In genomic region chr12:81532316-81533028, GRCm38 (mm10) we compare ENCODE assay signal across 8 mouse cellular contexts. TPM values are rescaled to one million over a fixed set of nuclear protein-coding genes. Genes with fewer than 3 reads are reported as not detected.
DNase-seq lines count a peak whose midpoint lies in the region; ATAC-seq and TF ChIP-seq lines count a peak whose summit lies in the region.

TSS of gene Gm20498 (minus strand) at chr12:81532905.
TSS of gene Synj2bp (minus strand) at chr12:81532911.

- no peaks in the 10 kb centered on the region for H3K9me3 ChIP-seq in hindbrain, embryonic 10.5 days
- H3K9me3 ChIP-seq in lung, postnatal 0 days (ENCODE audit: low read length): no peaks in the 10 kb centered on the region

- peak within 1 kb of the TSS; percentile 74 for H3K9ac ChIP-seq in lung, postnatal 0 days (replicated peaks; ENCODE audit: low read depth)

- no peaks in the 10 kb centered on the region for H3K27me3 ChIP-seq in hindbrain, embryonic 10.5 days (ENCODE audit: insufficient read depth, poor library complexity, severe bottlenecking)
- H3K27me3 ChIP-seq in lung, postnatal 0 days (replicated peaks; ENCODE audit: insufficient read depth, low read length): no peaks in the 10 kb centered on the region

- TF ChIP-seq CTCF in lung, postnatal 0 days (IDR thresholded peaks at IDR 0.05): no peak

- H3K4me1 ChIP-seq in hindbrain, embryonic 10.5 days (replicated peaks): peaks cover 17% of the 10 kb centered on the region
- H3K4me1 ChIP-seq in lung, postnatal 0 days (ENCODE audit: insufficient read depth, low read depth, low read length): peaks cover 6% of the 10 kb centered on the region; the same call in 1 of the 2 replicates

- no peaks in the 10 kb centered on the region for H3K36me3 ChIP-seq in hindbrain, embryonic 10.5 days
- no peaks in the 10 kb centered on the region for H3K36me3 ChIP-seq in lung, postnatal 0 days (ENCODE audit: insufficient read depth, low read length)

- WGBS in hindbrain, embryonic 10.5 days: under 1% methylated on average over 46 of the region's 46 CpGs
- under 1% methylated on average over 46 of the region's 46 CpGs for WGBS in lung, postnatal 0 days

- H3K4me2 ChIP-seq in lung, postnatal 0 days (replicated peaks; ENCODE audit: low read depth, low read length): peak within 1 kb of the TSS; percentile 65

- peak within 1 kb of the TSS; percentile 86 for H3K27ac ChIP-seq in hindbrain, embryonic 10.5 days
- H3K27ac ChIP-seq in lung, postnatal 0 days (ENCODE audit: low read length): peak within 1 kb of the TSS; percentile 72

- ATAC-seq in frontal cortex, adult (ENCODE audit: low TSS enrichment): peak; percentile 100
- peak; percentile 97 for ATAC-seq in lung, postnatal 0 days

- DNase-seq in MN1 (ENCODE audit: low spot score): peak; percentile 87
- peak; percentile 86 for DNase-seq in cerebellum, adult 9-10 months
- DNase-seq in hindbrain, embryonic 10.5 days (ENCODE audit: low spot score): peak; percentile 85
- DNase-seq in layer of hippocampus, adult 9-11 months: peak; percentile 86
- DNase-seq in lung, postnatal 0 days (ENCODE audit: low spot score): peak; percentile 93
- DNase-seq in ovary, postnatal 14 days (ENCODE audit: low spot score): peak; percentile 67
- peak; percentile 88 for DNase-seq in thymus, postnatal 14 days

- no peak for TF ChIP-seq EP300 in lung, postnatal 0 days (IDR thresholded peaks at IDR 0.05)

- peak within 1 kb of the TSS; percentile 82 for H3K4me3 ChIP-seq in hindbrain, embryonic 10.5 days
- H3K4me3 ChIP-seq in lung, postnatal 0 days (ENCODE audit: low read depth, low read length): peak within 1 kb of the TSS; percentile 87

RNA-seq across cellular contexts. Expression of gene Gm20498, which starts in this region (rescaled TPM):
- 27.8 and 28.2 TPM in 2 replicates for polyA plus RNA-seq in hindbrain, embryonic 10.5 days (2016; fragmentation: Nextera tagmentation; extraction: Ambion mirVana)
- 17.6 and 19.0 TPM in 2 replicates for polyA plus RNA-seq in lung, postnatal 0 days (2015; fragmentation: Nextera tagmentation; extraction: Ambion mirVana)

RNA-seq across cellular contexts. Expression of gene Synj2bp, which starts in this region (rescaled TPM):
- 31.3 and 32.3 TPM in 2 replicates for polyA plus RNA-seq in hindbrain, embryonic 10.5 days (2016; fragmentation: Nextera tagmentation; extraction: Ambion mirVana)
- 27.5 and 31.9 TPM in 2 replicates for polyA plus RNA-seq in lung, postnatal 0 days (2015; fragmentation: Nextera tagmentation; extraction: Ambion mirVana)

Comparison
In these comparisons a context has a peak if more than half of its experiments do, and no peak if none do; other contexts are left out.
1. Peak in every context shown above with its lines: DNase-seq, ATAC-seq, H3K4me3 ChIP-seq and H3K27ac ChIP-seq.